Mouse (Mus musculus) stomach, postnatal 0 days (tissue): ENCODE results near the gene Klf7. TPM values are rescaled to one million over a fixed set of nuclear protein-coding genes. Genes with fewer than 3 reads are reported as not detected.
A peak's percentile ranks its signal among the peaks of the same experiment; 100 is the strongest.

Source experiments
- ATAC-seq: fragments of 200-750 bp; cut with Nextera tagmentation; 2 replicates; pipeline ENCODE4 v1.8.0; 2017; ENCODE audit not compliant: low FRiP score, low TSS enrichment
- DNase-seq: peaks from one replicate; pipeline ENCODE4 v3.0.0-alpha.2; 2016; ENCODE audit warnings: low spot score
- H3K27ac ChIP-seq: fragments of 300-500 bp; sonication (generic); replicated peaks from 2 replicates; pipeline ENCODE4 v1.5.1; 2014; ENCODE audit warnings: mild to moderate bottlenecking, control low read depth
- H3K27me3 ChIP-seq: fragments of 300-500 bp; sonication (generic); 2 replicates; pipeline ENCODE4 v1.6.1; 2014; ENCODE audit warnings: low read length; ENCODE audit not compliant: control insufficient read depth, insufficient read depth
- H3K36me3 ChIP-seq: fragments of 300-500 bp; sonication (generic); 2 replicates; pipeline ENCODE4 v1.6.1; 2014; ENCODE audit warnings: low read length, mixed read lengths; ENCODE audit not compliant: control insufficient read depth, insufficient read depth
- H3K4me1 ChIP-seq: fragments of 300-500 bp; sonication (generic); replicated peaks from 2 replicates; pipeline ENCODE4 v1.6.1; 2014; ENCODE audit warnings: antibody characterized with exemption; ENCODE audit not compliant: control insufficient read depth, insufficient read depth
- H3K4me2 ChIP-seq: fragments of 300-500 bp; sonication (generic); replicated peaks from 2 replicates; pipeline ENCODE4 v1.6.1; 2014; ENCODE audit warnings: low read depth, mild to moderate bottlenecking, control low read depth, moderate library complexity
- H3K4me3 ChIP-seq: fragments of 300-500 bp; sonication (generic); 2 replicates; pipeline ENCODE4 v1.5.1; 2014; ENCODE audit warnings: low read depth, low read length, control low read depth
- H3K9ac ChIP-seq: fragments of 300-500 bp; sonication (generic); 2 replicates; pipeline ENCODE4 v1.6.1; 2014; ENCODE audit warnings: mild to moderate bottlenecking, low read length, control low read depth, mixed read lengths
- H3K9me3 ChIP-seq: fragments of 300-500 bp; sonication (generic); 2 replicates; pipeline ENCODE4 v1.6.1; 2016; ENCODE audit warnings: low read length; ENCODE audit not compliant: control insufficient read depth
- CTCF ChIP-seq: IDR thresholded peaks from 2 replicates; pipeline ENCODE4 v1.5.1; 2016; ENCODE audit warnings: antibody characterized with exemption, low read depth, mild to moderate bottlenecking, moderate library complexity
- EP300 ChIP-seq: optimal IDR thresholded peaks from 2 replicates; pipeline ENCODE3; 2016; ENCODE audit warnings: antibody characterized with exemption
- WGBS: fragments of 180-500 bp; shearing (Covaris S2); extraction: QIAGEN DNeasy Blood & Tissue Kit; methylation state at CpG from one replicate; pipeline ENCODE4 v1.1.7; 2014; 5-methylcytosine and 5-hydroxymethylcytosine counted together
- polyA plus RNA-seq: library from polyadenylated mRNA; unstranded; fragments of >200 nt; fragmentation: Nextera tagmentation; extraction: Ambion mirVana; gene quantifications from 2 replicates; pipeline ENCODE4 v1.2.1, GENCODE M21; 2015

The Klf7 gene
- polyA plus RNA-seq, 1 experiment from 2014 or later: 15.4 TPM

DNA sequence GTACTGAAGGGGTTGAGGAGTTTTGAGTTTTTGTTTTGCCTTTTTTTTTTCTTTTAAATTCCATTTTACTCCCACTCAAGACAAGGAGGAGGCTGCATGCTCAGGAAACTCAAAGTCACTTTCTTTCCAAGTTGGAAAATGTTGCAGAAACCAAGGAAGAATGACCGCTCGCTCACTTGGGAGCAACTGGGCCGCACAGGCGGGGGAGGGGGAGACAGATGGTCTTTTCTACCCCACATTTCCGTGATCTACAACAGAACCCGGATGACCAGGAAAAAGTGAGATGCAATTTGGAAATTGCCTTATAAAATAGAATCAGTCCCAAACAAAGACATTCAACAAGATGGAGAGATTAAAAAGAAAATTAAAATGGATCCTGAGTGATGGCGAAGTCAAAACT is 14.6 kb downstream of the Klf7 start:
- Histone ChIP-seq H3K4me1 (no peaks in the 10 kb centered on the region), H3K9ac (no peak overlapping the region), H3K4me3 (no peak overlapping the region), H3K27ac (no peak overlapping the region), H3K36me3 (peaks cover 3% of the 10 kb centered on the region; the same call in 1 of the 2 replicates), H3K4me2 (no peak overlapping the region), H3K9me3 (no peaks in the 10 kb centered on the region), H3K27me3 (no peaks in the 10 kb centered on the region)
- DNase-seq: no peak
- ATAC-seq: no peak
- no peak for TF ChIP-seq CTCF
- TF ChIP-seq EP300: no peak
- WGBS: 75% methylated on average over 7 of the region's 7 CpGs

- H3K9me3 ChIP-seq: no peaks in the 10 kb centered on the region
- no peak overlapping the region for H3K4me2 ChIP-seq
- DNase-seq (no peak), ATAC-seq (no peak)
- 18% methylated on average over 5 of the region's 5 CpGs for WGBS
- no peak overlapping the region for H3K4me3 ChIP-seq
- TF ChIP-seq EP300 (no peak), CTCF (no peak)
- peak overlapping the region; percentile 61 for H3K27ac ChIP-seq
- no peaks in the 10 kb centered on the region for H3K4me1 ChIP-seq
- no peaks in the 10 kb centered on the region for H3K27me3 ChIP-seq
- H3K9ac ChIP-seq: 0 out of 2 replicates have a peak overlapping the region, but pooled peaks have one; percentile 13
- peaks cover 3% of the 10 kb centered on the region; the same call in 1 of the 2 replicates for H3K36me3 ChIP-seq
Observed at GRCm38 (mm10) chr1:64106127-64106526, 16.0 kb downstream of the Klf7 start.

DNA sequence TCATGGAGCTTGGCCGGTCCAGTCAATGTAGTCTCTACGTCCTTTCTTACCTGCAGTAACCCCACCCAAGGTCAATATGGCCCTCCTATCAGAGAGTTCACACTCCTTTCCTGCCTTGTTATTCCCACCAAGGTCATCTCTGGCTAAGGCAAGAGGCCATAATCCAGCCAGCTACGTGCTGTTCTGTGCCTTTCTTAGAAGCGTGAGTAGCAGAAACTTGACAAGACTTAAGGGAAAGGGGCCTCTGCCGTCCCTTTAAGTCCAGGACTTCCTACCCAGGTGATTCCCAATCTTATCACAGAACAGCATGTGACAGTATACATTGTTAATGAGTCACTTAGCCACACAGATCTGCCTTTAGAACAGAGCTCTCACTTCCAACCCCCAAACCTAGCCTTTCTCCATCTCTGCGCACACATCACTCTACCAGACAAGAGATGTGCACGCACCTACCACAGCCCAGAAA is 16.9 kb downstream of the Klf7 start:
- no peaks in the 10 kb centered on the region for H3K27me3 ChIP-seq
- H3K4me1 ChIP-seq: no peaks in the 10 kb centered on the region
- TF ChIP-seq CTCF (no peak), EP300 (no peak)
- no peaks in the 10 kb centered on the region for H3K9me3 ChIP-seq
- peak overlapping the region; percentile 70 for H3K27ac ChIP-seq
- DNase-seq (peak; percentile 52), ATAC-seq (peak; percentile 93)
- WGBS: 66% methylated on average over 7 of the region's 7 CpGs
- H3K9ac ChIP-seq: no peak overlapping the region
- peaks cover 3% of the 10 kb centered on the region; the same call in 1 of the 2 replicates for H3K36me3 ChIP-seq
- no peak overlapping the region for H3K4me2 ChIP-seq
- no peak overlapping the region for H3K4me3 ChIP-seq

- 59% methylated on average over 3 of the region's 3 CpGs for WGBS
- TF ChIP-seq EP300 (no peak), CTCF (no peak)
- H3K9ac ChIP-seq: no peak overlapping the region
- no peak overlapping the region for H3K4me3 ChIP-seq
- peak overlapping the region; percentile 70 for H3K27ac ChIP-seq
- no peaks in the 10 kb centered on the region for H3K4me1 ChIP-seq
- peaks cover 3% of the 10 kb centered on the region; the same call in 1 of the 2 replicates for H3K36me3 ChIP-seq
- no peak overlapping the region for H3K4me2 ChIP-seq
- H3K9me3 ChIP-seq: no peaks in the 10 kb centered on the region
- peak; percentile 89 for ATAC-seq
- no peaks in the 10 kb centered on the region for H3K27me3 ChIP-seq
- peak; percentile 28 for DNase-seq
Observed at GRCm38 (mm10) chr1:64104665-64105064, 17.4 kb downstream of the Klf7 start.

DNA sequence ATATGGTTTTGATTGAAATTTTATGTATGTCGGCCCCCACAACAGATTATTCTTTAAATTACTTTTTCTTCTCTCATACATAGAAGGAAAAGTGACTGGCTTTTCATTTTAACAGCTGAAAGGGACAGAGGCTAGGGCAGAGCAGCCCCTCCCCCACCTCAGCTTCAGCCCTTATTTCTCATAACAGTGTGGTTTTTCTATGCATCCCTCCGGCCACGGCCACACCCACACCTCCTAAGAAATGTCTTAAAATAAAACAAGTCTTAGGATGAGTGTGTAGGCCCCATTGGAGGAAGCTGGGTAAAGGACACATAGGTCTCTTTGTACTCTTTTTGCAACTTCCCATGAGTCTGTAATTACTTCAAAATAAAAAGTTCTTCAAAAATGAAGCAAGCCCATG is 20.8 kb downstream of the Klf7 start:
- Histone ChIP-seq H3K9ac (no peak overlapping the region), H3K4me2 (no peak overlapping the region), H3K27me3 (no peaks in the 10 kb centered on the region), H3K4me3 (no peak overlapping the region), H3K27ac (no peak overlapping the region), H3K9me3 (no peaks in the 10 kb centered on the region), H3K4me1 (no peaks in the 10 kb centered on the region), H3K36me3 (peaks cover 3% of the 10 kb centered on the region; the same call in 1 of the 2 replicates)
- no peak for TF ChIP-seq EP300
- no peak for TF ChIP-seq CTCF
- ATAC-seq: no peak
- 49% methylated on average over 3 of the region's 3 CpGs for WGBS
- DNase-seq: no peak

DNA sequence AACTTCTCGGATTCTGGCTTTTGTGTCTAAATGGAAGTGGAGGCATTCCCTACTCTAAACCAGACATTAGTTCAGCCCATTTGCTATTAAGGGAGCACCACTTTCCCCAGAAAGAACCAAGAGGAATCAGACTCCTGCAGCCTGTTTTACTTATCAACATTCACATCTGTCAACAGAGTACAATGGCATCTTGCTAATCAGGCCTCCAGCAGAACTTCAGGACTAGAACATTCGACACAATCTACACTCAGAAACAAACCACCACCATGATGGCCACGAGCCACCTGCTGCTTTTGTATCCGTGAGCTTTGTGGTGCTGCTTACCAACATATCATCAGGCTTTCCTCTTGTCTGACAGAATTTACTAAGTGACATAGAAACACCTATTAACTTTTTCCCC is 23.3 kb downstream of the Klf7 start:
- Histone ChIP-seq H3K27me3 (no peaks in the 10 kb centered on the region), H3K4me1 (no peaks in the 10 kb centered on the region), H3K36me3 (no peaks in the 10 kb centered on the region), H3K4me2 (no peak overlapping the region), H3K9ac (no peak overlapping the region), H3K4me3 (no peak overlapping the region), H3K27ac (no peak overlapping the region), H3K9me3 (no peaks in the 10 kb centered on the region)
- 57% methylated on average over 4 of the region's 4 CpGs for WGBS
- TF ChIP-seq EP300 (no peak), CTCF (no peak)
- no peak for ATAC-seq
- no peak for DNase-seq
